Mouse (Mus musculus) hindlimb bud, embryonic 11.5 days (tissue): Measurements from ENCODE around the gene Cfap45.

Experiments used
- DNase-seq: peaks from one replicate; pipeline ENCODE4 v3.0.0-alpha.2; 2012; ENCODE audit warnings: low read depth, low spot score; ENCODE audit errors: extremely low spot score

Cfap45 gene

GRCm38 (mm10) chr1:172493516-172493915, 27.1 kb upstream of the Cfap45 start:
- DNase-seq, result no peak

GRCm38 (mm10) chr1:172496030-172496429, 24.6 kb upstream of the Cfap45 start:
- DNase-seq, result no peak

- DNase-seq, result no peak
Measured at GRCm38 (mm10) chr1:172497428-172497827, 23.2 kb upstream of the Cfap45 start.

- no peak for DNase-seq
Measured at GRCm38 (mm10) chr1:172499765-172500441, 20.7 kb upstream of the Cfap45 start, which contains the start of gene Tagln2. Gene Tagln2 (plus strand): TSS chr1:172500047.

GRCm38 (mm10) chr1:172500451-172501370, 19.9 kb upstream of the Cfap45 start:
- DNase-seq, result no peak

- no peak for DNase-seq
Measured at GRCm38 (mm10) chr1:172501371-172502144, 19.0 kb upstream of the Cfap45 start.

GRCm38 (mm10) chr1:172502145-172503110, 18.2 kb upstream of the Cfap45 start:
- DNase-seq, result no peak

GRCm38 (mm10) chr1:172503111-172503997, 17.2 kb upstream of the Cfap45 start:
- no peak for DNase-seq

GRCm38 (mm10) chr1:172504756-172505155, 15.8 kb upstream of the Cfap45 start:
- DNase-seq, result no peak

DNA sequence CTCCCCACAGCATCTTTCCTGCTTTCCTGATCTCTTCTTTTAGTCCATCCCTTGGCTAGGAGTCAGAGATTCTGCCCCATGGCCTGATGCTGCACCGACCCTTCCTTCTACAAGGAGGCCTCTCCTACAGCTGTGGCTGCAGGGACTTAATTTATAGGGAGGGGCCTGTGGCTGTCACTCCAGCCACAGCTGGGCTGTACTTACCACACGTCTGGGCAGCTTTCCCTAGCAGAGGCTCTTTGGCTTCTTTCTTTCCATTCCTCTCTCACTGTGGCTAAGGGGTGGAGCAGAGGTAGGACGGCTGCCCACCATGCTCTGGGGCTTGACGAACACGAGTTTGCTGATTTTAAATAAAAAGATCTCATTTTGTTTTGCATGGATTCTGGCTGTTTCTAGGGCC, 13.6 kb upstream of the Cfap45 start:
- no peak for DNase-seq

GRCm38 (mm10) chr1:172507701-172508100, 12.9 kb upstream of the Cfap45 start:
- DNase-seq, result no peak

DNA sequence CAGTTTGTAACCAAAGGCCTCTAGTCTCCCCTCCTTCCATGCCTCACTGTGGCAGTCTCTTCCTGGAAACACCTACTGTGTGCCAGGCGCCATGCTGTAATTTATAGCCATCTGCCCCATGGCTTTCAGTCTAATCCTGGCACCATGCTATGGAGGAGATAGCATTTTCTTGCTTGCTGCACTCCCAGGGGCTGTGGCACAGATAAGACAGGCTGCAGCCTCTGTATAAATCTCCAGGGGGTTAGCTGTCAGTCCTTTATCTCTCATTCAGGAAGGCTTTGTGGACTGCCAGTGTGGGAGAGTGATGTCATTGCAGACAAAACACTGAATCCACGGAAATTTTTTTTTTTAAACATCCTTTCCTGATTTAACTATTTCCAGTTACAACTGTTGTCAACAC, 12.4 kb upstream of the Cfap45 start:
- no peak for DNase-seq

DNA sequence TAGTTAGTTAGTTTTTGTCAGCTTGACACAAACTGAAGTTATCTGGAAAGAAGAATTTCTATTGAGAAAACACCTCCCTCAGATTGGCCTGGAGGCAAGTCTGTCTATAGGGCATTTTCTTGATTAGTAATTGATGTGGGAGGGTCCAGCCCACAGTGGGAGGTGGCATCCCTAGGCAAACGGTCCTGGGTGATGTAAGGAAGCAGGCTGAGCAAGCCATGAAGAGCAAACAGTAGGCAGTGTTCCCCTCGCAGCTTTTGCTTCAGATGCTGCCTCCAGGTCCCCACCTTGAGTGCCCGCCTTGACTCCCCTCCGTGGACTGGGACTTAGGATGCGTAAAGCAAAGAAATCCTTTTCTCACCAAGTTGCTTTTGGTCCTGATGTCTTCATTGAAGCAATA, 11.4 kb upstream of the Cfap45 start:
- DNase-seq, result no peak

DNA sequence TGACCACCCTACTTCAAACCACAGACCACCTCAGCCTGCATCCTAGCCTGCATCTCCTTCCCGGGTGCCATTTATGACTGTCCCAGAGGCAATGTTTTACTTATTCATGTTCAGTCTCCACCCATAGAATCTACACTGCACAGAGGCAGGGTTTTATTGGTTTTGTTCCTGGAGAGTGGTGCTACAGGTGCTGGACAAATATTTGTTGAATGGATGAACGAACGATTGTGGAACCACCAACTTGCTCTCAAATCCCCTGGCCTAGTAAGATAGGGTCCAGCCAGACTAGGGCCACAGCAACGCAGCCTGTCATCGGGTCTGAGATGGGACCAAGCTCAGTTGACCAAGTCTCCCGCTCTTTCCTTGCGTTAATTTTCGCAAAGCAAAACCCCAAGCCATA, 10.6 kb upstream of the Cfap45 start:
- no peak for DNase-seq

DNA sequence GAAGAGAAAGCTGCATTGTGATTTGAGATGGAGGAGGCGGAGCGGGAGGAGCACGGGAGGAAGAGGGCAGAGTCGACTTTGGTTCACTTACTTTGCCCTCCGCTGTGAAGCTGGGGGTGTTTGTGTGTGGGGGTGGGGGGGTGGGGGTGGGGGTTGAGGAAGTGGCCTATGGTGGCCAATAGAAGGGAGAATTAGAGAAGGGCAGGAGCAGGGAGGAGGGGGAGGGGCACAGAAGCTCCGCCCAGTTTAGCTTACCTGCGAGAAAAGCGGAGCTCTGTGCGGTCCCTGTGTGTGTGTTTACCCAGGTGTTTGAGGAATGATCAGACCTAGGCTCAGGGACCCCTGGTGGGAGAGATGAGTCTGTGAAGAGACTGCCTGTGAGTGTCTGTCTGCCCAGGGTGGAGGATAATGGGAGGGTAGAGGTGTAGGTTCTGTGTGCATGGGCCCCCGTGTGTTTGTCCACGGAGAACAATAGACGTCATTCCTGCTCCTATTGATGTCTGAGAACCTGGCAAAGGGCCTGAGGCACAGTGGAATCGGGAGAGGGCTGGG, 10.1 kb upstream of the Cfap45 start:
- no peak for DNase-seq

- DNase-seq, result no peak
Measured at GRCm38 (mm10) chr1:172512962-172513361, 7.6 kb upstream of the Cfap45 start.

DNA sequence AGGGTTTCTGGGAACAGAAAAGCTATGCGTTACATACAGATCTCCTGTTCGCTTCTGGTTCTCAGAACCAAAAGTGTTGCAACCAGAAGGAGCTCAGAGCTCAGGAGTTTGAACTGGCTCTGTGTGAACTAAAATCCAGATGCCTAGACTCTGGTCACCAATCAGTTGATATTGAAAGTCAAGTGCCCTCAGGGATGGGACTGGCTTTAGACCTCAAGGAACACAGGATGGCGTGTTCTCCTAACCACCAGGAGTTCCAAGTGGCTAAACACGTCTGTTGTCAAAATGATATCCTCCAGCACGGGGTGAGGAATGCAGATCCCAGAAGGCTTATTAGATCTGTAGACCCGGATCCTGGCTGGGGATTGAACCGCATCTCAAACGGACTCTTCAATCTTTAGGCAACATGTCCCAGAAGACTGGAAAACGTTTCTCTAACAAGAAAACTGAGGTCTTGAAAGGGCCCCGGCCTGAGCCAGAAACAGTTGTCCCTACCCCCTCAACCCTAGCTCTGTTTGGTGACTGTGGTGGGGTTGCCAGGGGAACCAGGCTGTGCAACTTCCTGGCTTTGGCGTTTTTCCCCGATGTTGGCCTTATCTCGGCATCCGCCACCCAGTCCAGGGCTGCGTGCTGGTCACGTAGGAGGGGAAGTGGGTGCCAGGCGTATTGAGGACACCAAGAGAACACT, 6.9 kb upstream of the Cfap45 start:
- DNase-seq, result no peak

- no peak for DNase-seq
Measured at GRCm38 (mm10) chr1:172514213-172514529, 6.4 kb upstream of the Cfap45 start.
